Mouse (Mus musculus) stomach, embryonic 14.5 days (tissue): ENCODE measurements around the gene Gls2. TPM values are rescaled to one million over a fixed set of nuclear protein-coding genes. Genes with fewer than 3 reads are reported as not detected.

Experiments used
- ATAC-seq: fragments of 200-750 bp; cut with Nextera tagmentation; 2 replicates; pipeline ENCODE4 v1.8.0; 2017; ENCODE audit warnings: low read depth, moderate TSS enrichment; ENCODE audit not compliant: insufficient number of reproducible peaks, insufficient read depth, low FRiP score
- H3K27ac ChIP-seq: fragments of 300-500 bp; sonication (generic); 2 replicates; pipeline ENCODE4 v1.5.1; 2014; ENCODE audit warnings: mild to moderate bottlenecking, low read length, moderate library complexity, mixed read lengths
- H3K27me3 ChIP-seq: fragments of 300-500 bp; sonication (generic); 2 replicates; pipeline ENCODE4 v1.6.1; 2014; ENCODE audit warnings: low read length, control low read depth, mixed read lengths; ENCODE audit not compliant: control insufficient read depth, insufficient read depth
- H3K36me3 ChIP-seq: fragments of 300-500 bp; sonication (generic); 2 replicates; pipeline ENCODE4 v1.6.1; 2014; ENCODE audit warnings: mild to moderate bottlenecking, control low read depth, low read length, moderate library complexity, mixed read lengths; ENCODE audit not compliant: control insufficient read depth, insufficient read depth
- H3K4me1 ChIP-seq: fragments of 300-500 bp; sonication (generic); 2 replicates; pipeline ENCODE4 v1.6.1; 2014; ENCODE audit warnings: low read length, control low read depth, mixed read lengths; ENCODE audit not compliant: control insufficient read depth, insufficient read depth
- H3K4me2 ChIP-seq: fragments of 300-500 bp; sonication (generic); replicated peaks from 2 replicates; pipeline ENCODE4 v1.6.1; 2014; ENCODE audit warnings: low read depth, low read length, control low read depth
- H3K4me3 ChIP-seq: fragments of 300-500 bp; sonication (generic); 2 replicates; pipeline ENCODE4 v1.5.1; 2014; ENCODE audit warnings: low read depth, low read length, control low read depth
- H3K9ac ChIP-seq: fragments of 300-500 bp; sonication (generic); replicated peaks from 2 replicates; pipeline ENCODE4 v1.6.1; 2014; ENCODE audit warnings: low read depth, mild to moderate bottlenecking, control low read depth, low read length, moderate library complexity, mixed read lengths
- H3K9me3 ChIP-seq: fragments of 300-500 bp; sonication (generic); 2 replicates; pipeline ENCODE4 v1.6.1; 2016; ENCODE audit warnings: low read depth, low read length, control low read depth; ENCODE audit not compliant: control insufficient read depth
- WGBS: fragments of 180-500 bp; shearing (Covaris S2); extraction: QIAGEN DNeasy Blood & Tissue Kit; methylation state at CpG from one replicate; pipeline ENCODE4 v1.1.7; 2014; 5-methylcytosine and 5-hydroxymethylcytosine counted together
- polyA plus RNA-seq: library from polyadenylated mRNA; unstranded; fragments of >200 nt; fragmentation: Nextera tagmentation; extraction: Ambion mirVana; gene quantifications from 2 replicates; pipeline ENCODE4 v1.2.1, GENCODE M21; 2014

The Gls2 gene
- polyA plus RNA-seq, 1 experiment from 2014 or later = 0.84 TPM

- 8% methylated on average over 5 of the region's 5 CpGs for WGBS
- Histone ChIP-seq H3K27ac (peak overlapping the region; percentile 94; the same call in 1 of the 2 replicates), H3K27me3 (no peaks in the 10 kb centered on the region)
Observed at GRCm38 (mm10) chr10:128231146-128231545, 36.9 kb downstream of the Gls2 start.

DNA sequence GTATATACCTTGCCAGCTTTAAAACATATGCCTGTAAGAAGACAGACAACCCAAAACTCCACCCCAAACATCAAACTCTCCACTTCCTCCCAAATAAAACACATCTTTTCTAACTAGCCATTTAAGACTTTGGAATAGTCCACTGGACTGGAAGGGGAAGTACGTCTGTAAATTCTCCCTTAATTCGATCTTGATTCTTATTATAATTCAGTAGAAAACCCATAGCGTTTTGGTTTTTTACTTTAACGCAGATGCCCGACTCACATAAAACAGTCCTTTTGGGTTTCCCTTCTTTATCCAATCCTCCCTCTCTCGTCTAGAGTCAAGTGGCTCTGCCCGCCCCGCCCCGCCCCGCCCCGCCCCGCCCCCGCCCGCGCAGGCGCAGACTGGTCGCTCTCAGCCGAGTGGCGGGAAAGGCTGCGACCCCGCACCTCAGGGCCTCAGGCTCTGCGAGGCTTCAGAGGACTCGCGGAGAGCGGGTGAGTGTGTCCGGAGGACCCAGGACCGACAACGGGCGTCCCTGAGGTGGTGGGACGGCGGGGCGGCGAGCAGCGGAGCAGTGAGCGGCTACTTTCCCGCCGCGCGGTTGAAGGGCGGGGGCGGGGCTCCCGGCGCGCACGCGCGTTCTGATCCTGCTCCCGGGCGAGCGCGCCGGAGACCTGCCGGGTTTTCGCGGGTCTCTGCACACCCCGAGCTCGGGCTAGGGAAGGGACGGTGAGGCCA lies 37.6 kb downstream of the Gls2 start, which contains the start of gene Timeless:
Timeless (plus strand) TSS at position 369 of the 723 bp plus-strand sequence.
- Histone ChIP-seq H3K27ac (peak within 1 kb of the TSS; percentile 94), H3K27me3 (no peaks in the 10 kb centered on the region), H3K4me3 (peak within 1 kb of the TSS; percentile 80), H3K4me2 (peak within 1 kb of the TSS; percentile 82), H3K9ac (peak within 1 kb of the TSS; percentile 83), H3K9me3 (no peaks in the 10 kb centered on the region), H3K4me1 (0 out of 2 replicates have a peak, but pooled peaks cover 4% of the 10 kb centered on the region), H3K36me3 (no peaks in the 10 kb centered on the region)
- ATAC-seq = peak; percentile 91
- under 1% methylated on average over 57 of the region's 58 CpGs for WGBS

More at GRCm38 (mm10) chr10:128231146-128231545, 36.9 kb downstream of the Gls2 start:
- Histone ChIP-seq H3K9ac (peak overlapping the region; percentile 14; the same call in 1 of the 2 replicates), H3K4me1 (0 out of 2 replicates have a peak, but pooled peaks cover 4% of the 10 kb centered on the region), H3K4me2 (peak overlapping the region; percentile 82), H3K4me3 (peak overlapping the region; percentile 80), H3K9me3 (no peaks in the 10 kb centered on the region), H3K36me3 (no peaks in the 10 kb centered on the region)
- ATAC-seq = no peak

GRCm38 (mm10) chr10:128232420-128232985 lies 38.2 kb downstream of the Gls2 start:
- peak overlapping the region; percentile 80 for H3K4me3 ChIP-seq
- H3K4me1 ChIP-seq = 0 out of 2 replicates have a peak, but pooled peaks cover 4% of the 10 kb centered on the region
- H3K36me3 ChIP-seq = no peaks in the 10 kb centered on the region
- H3K4me2 ChIP-seq = peak overlapping the region; percentile 82
- peak overlapping the region; percentile 94 for H3K27ac ChIP-seq
- no peaks in the 10 kb centered on the region for H3K27me3 ChIP-seq
- peak overlapping the region; percentile 83 for H3K9ac ChIP-seq
- no peaks in the 10 kb centered on the region for H3K9me3 ChIP-seq
- ATAC-seq = 0 out of 2 replicates have a peak, but pooled peaks have one; percentile 21
- under 1% methylated on average over 14 of the region's 14 CpGs for WGBS

DNA sequence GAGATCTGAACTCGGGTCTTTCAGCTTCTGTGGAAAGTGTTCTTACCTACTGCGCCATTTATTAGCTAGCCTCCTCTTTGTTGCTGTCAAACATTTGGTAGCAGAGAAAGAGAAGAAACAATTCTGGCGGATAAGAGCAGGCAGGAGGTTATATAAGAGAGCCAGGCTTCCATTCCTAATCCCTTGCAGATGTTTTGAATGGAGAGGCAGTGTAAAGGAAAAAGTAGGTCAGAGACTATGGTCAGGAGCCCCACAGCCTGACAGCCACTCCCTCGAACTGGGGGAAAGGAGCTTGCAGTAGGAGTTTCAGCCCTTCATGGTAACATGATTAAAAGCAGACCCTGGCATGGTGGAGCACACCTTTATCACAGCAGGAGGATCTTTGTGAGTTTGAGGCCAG lies 42.1 kb downstream of the Gls2 start:
- no peak overlapping the region for H3K27ac ChIP-seq
- no peaks in the 10 kb centered on the region for H3K9me3 ChIP-seq
- H3K4me2 ChIP-seq = no peak overlapping the region
- ATAC-seq = no peak
- WGBS = 63% methylated on average over 4 of the region's 4 CpGs
- no peak overlapping the region for H3K4me3 ChIP-seq
- peak overlapping the region; percentile 30; the same call in 1 of the 2 replicates for H3K9ac ChIP-seq
- H3K36me3 ChIP-seq = peaks cover 6% of the 10 kb centered on the region
- 0 out of 2 replicates have a peak, but pooled peaks cover under 1% of the 10 kb centered on the region for H3K4me1 ChIP-seq
- no peaks in the 10 kb centered on the region for H3K27me3 ChIP-seq

GRCm38 (mm10) chr10:128237807-128238480 lies 43.7 kb downstream of the Gls2 start:
- 80% methylated on average over 15 of the region's 15 CpGs for WGBS
- H3K36me3 ChIP-seq = peaks cover 6% of the 10 kb centered on the region
- no peak for ATAC-seq
- H3K27ac ChIP-seq = no peak overlapping the region
- H3K9ac ChIP-seq = no peak overlapping the region
- H3K9me3 ChIP-seq = no peaks in the 10 kb centered on the region
- no peaks in the 10 kb centered on the region for H3K4me1 ChIP-seq
- no peak overlapping the region for H3K4me3 ChIP-seq
- H3K27me3 ChIP-seq = no peaks in the 10 kb centered on the region
- H3K4me2 ChIP-seq = no peak overlapping the region

GRCm38 (mm10) chr10:128239140-128239539 lies 44.9 kb downstream of the Gls2 start:
- H3K27ac ChIP-seq = no peak overlapping the region
- H3K4me1 ChIP-seq = no peaks in the 10 kb centered on the region
- ATAC-seq = no peak
- H3K9me3 ChIP-seq = no peaks in the 10 kb centered on the region
- no peak overlapping the region for H3K4me2 ChIP-seq
- H3K27me3 ChIP-seq = no peaks in the 10 kb centered on the region
- no peak overlapping the region for H3K4me3 ChIP-seq
- H3K36me3 ChIP-seq = peaks cover 15% of the 10 kb centered on the region
- H3K9ac ChIP-seq = no peak overlapping the region
- 91% methylated on average over 4 of the region's 4 CpGs for WGBS

- Histone ChIP-seq H3K9ac (no peak overlapping the region), H3K4me2 (no peak overlapping the region), H3K27ac (no peak overlapping the region), H3K4me1 (no peaks in the 10 kb centered on the region), H3K4me3 (no peak overlapping the region), H3K27me3 (no peaks in the 10 kb centered on the region), H3K36me3 (peaks cover 25% of the 10 kb centered on the region), H3K9me3 (no peaks in the 10 kb centered on the region)
- WGBS = 83% methylated on average over 18 of the region's 18 CpGs
- no peak for ATAC-seq
Observed at GRCm38 (mm10) chr10:128240131-128240530, 45.9 kb downstream of the Gls2 start.

GRCm38 (mm10) chr10:128243252-128243651 lies 49.0 kb downstream of the Gls2 start:
- Histone ChIP-seq H3K36me3 (peaks cover 56% of the 10 kb centered on the region), H3K4me1 (no peaks in the 10 kb centered on the region)
- 93% methylated on average over 8 of the region's 8 CpGs for WGBS

More at GRCm38 (mm10) chr10:128243252-128243651, 49.0 kb downstream of the Gls2 start:
- no peak overlapping the region for H3K4me3 ChIP-seq
- no peaks in the 10 kb centered on the region for H3K27me3 ChIP-seq
- no peak overlapping the region for H3K9ac ChIP-seq
- H3K4me2 ChIP-seq = no peak overlapping the region
- ATAC-seq = no peak
- no peaks in the 10 kb centered on the region for H3K9me3 ChIP-seq
- no peak overlapping the region for H3K27ac ChIP-seq
